Mouse (Mus musculus) limb, embryonic 12.5 days (tissue): ENCODE data around the gene Snrnp40. TPM values are rescaled to one million over a fixed set of nuclear protein-coding genes. Genes with fewer than 3 reads are reported as not detected.

ENCODE experiments used
- ATAC-seq: fragments of 200-750 bp; cut with Nextera tagmentation; 2 replicates; pipeline ENCODE4 v1.8.0; 2017; ENCODE audit warnings: low read depth, moderate TSS enrichment; ENCODE audit not compliant: insufficient number of reproducible peaks, insufficient read depth, low FRiP score, low TSS enrichment
- H3K27ac ChIP-seq: fragments of 300-500 bp; sonication (generic); 2 replicates; pipeline ENCODE4 v1.5.1; 2016; ENCODE audit warnings: mild to moderate bottlenecking, moderate library complexity
- H3K27me3 ChIP-seq: fragments of 300-500 bp; sonication (generic); 2 replicates; pipeline ENCODE4 v1.6.1; 2016; ENCODE audit warnings: mild to moderate bottlenecking, moderate library complexity
- H3K36me3 ChIP-seq: fragments of 300-500 bp; sonication (generic); 2 replicates; pipeline ENCODE4 v1.6.1; 2016; ENCODE audit warnings: mild to moderate bottlenecking, moderate library complexity
- H3K4me1 ChIP-seq: fragments of 300-500 bp; sonication (generic); replicated peaks from 2 replicates; pipeline ENCODE4 v1.6.1; 2016
- H3K4me2 ChIP-seq: fragments of 300-500 bp; sonication (generic); 2 replicates; pipeline ENCODE4 v1.6.1; 2016; ENCODE audit warnings: mild to moderate bottlenecking, moderate library complexity
- H3K4me3 ChIP-seq: fragments of 300-500 bp; sonication (generic); replicated peaks from 2 replicates; pipeline ENCODE4 v1.5.1; 2016; ENCODE audit warnings: mild to moderate bottlenecking
- H3K9ac ChIP-seq: fragments of 300-500 bp; sonication (generic); replicated peaks from 2 replicates; pipeline ENCODE4 v1.6.1; 2016; ENCODE audit warnings: mild to moderate bottlenecking, moderate library complexity
- H3K9me3 ChIP-seq: fragments of 300-500 bp; sonication (generic); 2 replicates; pipeline ENCODE4 v1.6.1; 2016; ENCODE audit warnings: mild to moderate bottlenecking, moderate library complexity
- WGBS: fragments of 180-500 bp; shearing (Covaris S2); methylation state at CpG from one replicate; pipeline ENCODE4 v1.1.7; 2016; 5-methylcytosine and 5-hydroxymethylcytosine counted together
- polyA plus RNA-seq: library from polyadenylated mRNA; unstranded; fragments of >200 nt; fragmentation: Nextera tagmentation; extraction: Ambion mirVana; gene quantifications from 2 replicates; pipeline ENCODE4 v1.2.1, GENCODE M21; 2016

The Snrnp40 gene
- 200 and 212 TPM in 2 replicates for polyA plus RNA-seq

- Histone ChIP-seq H3K27ac (peak within 1 kb of the TSS; percentile 77), H3K9me3 (no peaks in the 10 kb centered on the region), H3K4me2 (peak within 1 kb of the TSS; percentile 87), H3K9ac (peak within 1 kb of the TSS; percentile 89), H3K4me3 (peak within 1 kb of the TSS; percentile 93), H3K36me3 (peaks cover 33% of the 10 kb centered on the region), H3K27me3 (no peaks in the 10 kb centered on the region), H3K4me1 (peaks cover 17% of the 10 kb centered on the region)
- peak; percentile 96 for ATAC-seq
- WGBS = under 1% methylated on average over 49 of the region's 49 CpGs
These were observed at the start of gene Snrnp40, which contains the start of gene Zcchc17 for GRCm38 (mm10) chr4:130359486-130360237. Gene Snrnp40 (plus strand): TSS chr4:130360132. Gene Zcchc17 (minus strand): TSS chr4:130359943.

- H3K4me3 ChIP-seq = no peak overlapping the region
- WGBS = 85% methylated on average over 3 of the region's 3 CpGs
- peaks cover 42% of the 10 kb centered on the region for H3K27me3 ChIP-seq
- H3K4me2 ChIP-seq = no peak overlapping the region
- no peaks in the 10 kb centered on the region for H3K9me3 ChIP-seq
- no peak for ATAC-seq
- no peak overlapping the region for H3K9ac ChIP-seq
- H3K4me1 ChIP-seq = peaks cover 18% of the 10 kb centered on the region
- H3K27ac ChIP-seq = no peak overlapping the region
- H3K36me3 ChIP-seq = peaks cover 40% of the 10 kb centered on the region
These were observed 47.4 kb upstream of the Snrnp40 start for GRCm38 (mm10) chr4:130312526-130312925.

- ATAC-seq = no peak
- peaks cover 8% of the 10 kb centered on the region; the same call in 1 of the 2 replicates for H3K4me1 ChIP-seq
- H3K9me3 ChIP-seq = no peaks in the 10 kb centered on the region
- no peak overlapping the region for H3K4me2 ChIP-seq
- H3K27ac ChIP-seq = no peak overlapping the region
- H3K36me3 ChIP-seq = peaks cover 50% of the 10 kb centered on the region
- no peak overlapping the region for H3K9ac ChIP-seq
- H3K4me3 ChIP-seq = no peak overlapping the region
- H3K27me3 ChIP-seq = peaks cover 32% of the 10 kb centered on the region
- WGBS = 84% methylated on average over 4 of the region's 4 CpGs
These were observed 46.4 kb upstream of the Snrnp40 start for GRCm38 (mm10) chr4:130313552-130313951.

GRCm38 (mm10) chr4:130315771-130316527 lies 44.0 kb upstream of the Snrnp40 start:
- H3K9ac ChIP-seq = no peak overlapping the region
- peaks cover 72% of the 10 kb centered on the region for H3K36me3 ChIP-seq

GRCm38 (mm10) chr4:130316691-130317090 lies 43.2 kb upstream of the Snrnp40 start:
- Histone ChIP-seq H3K9ac (no peak overlapping the region), H3K9me3 (no peaks in the 10 kb centered on the region), H3K4me2 (no peak overlapping the region), H3K27me3 (peaks cover under 1% of the 10 kb centered on the region; the same call in 1 of the 2 replicates), H3K27ac (no peak overlapping the region), H3K4me3 (no peak overlapping the region), H3K4me1 (no peaks in the 10 kb centered on the region), H3K36me3 (peaks cover 77% of the 10 kb centered on the region)
- no peak for ATAC-seq
- WGBS = 87% methylated on average over 10 of the region's 10 CpGs

More at GRCm38 (mm10) chr4:130315771-130316527, 44.0 kb upstream of the Snrnp40 start:
- no peak for ATAC-seq
- no peak overlapping the region for H3K4me3 ChIP-seq
- no peaks in the 10 kb centered on the region for H3K9me3 ChIP-seq
- peaks cover 8% of the 10 kb centered on the region; the same call in 1 of the 2 replicates for H3K27me3 ChIP-seq
- no peak overlapping the region for H3K4me2 ChIP-seq
- H3K4me1 ChIP-seq = no peaks in the 10 kb centered on the region
- H3K27ac ChIP-seq = no peak overlapping the region
- WGBS = 83% methylated on average over 13 of the region's 13 CpGs

GRCm38 (mm10) chr4:130318122-130318521 lies 41.8 kb upstream of the Snrnp40 start:
- Histone ChIP-seq H3K4me2 (no peak overlapping the region), H3K27ac (no peak overlapping the region), H3K9ac (no peak overlapping the region), H3K4me1 (no peaks in the 10 kb centered on the region), H3K36me3 (peaks cover 87% of the 10 kb centered on the region), H3K27me3 (no peaks in the 10 kb centered on the region), H3K9me3 (no peaks in the 10 kb centered on the region), H3K4me3 (no peak overlapping the region)
- no peak for ATAC-seq
- WGBS = 68% methylated on average over 3 of the region's 3 CpGs

GRCm38 (mm10) chr4:130319564-130319963 lies 40.4 kb upstream of the Snrnp40 start:
- ATAC-seq = no peak
- H3K36me3 ChIP-seq = peaks cover 89% of the 10 kb centered on the region
- WGBS = 84% methylated on average over 7 of the region's 7 CpGs

GRCm38 (mm10) chr4:130321640-130322039 lies 38.3 kb upstream of the Snrnp40 start:
- Histone ChIP-seq H3K36me3 (peaks cover 91% of the 10 kb centered on the region), H3K9ac (no peak overlapping the region), H3K27me3 (no peaks in the 10 kb centered on the region), H3K9me3 (no peaks in the 10 kb centered on the region), H3K4me2 (no peak overlapping the region), H3K27ac (no peak overlapping the region), H3K4me1 (no peaks in the 10 kb centered on the region), H3K4me3 (no peak overlapping the region)
- WGBS = 93% methylated on average over 7 of the region's 7 CpGs
- ATAC-seq = no peak

More at GRCm38 (mm10) chr4:130319564-130319963, 40.4 kb upstream of the Snrnp40 start:
- Histone ChIP-seq H3K4me3 (no peak overlapping the region), H3K4me2 (no peak overlapping the region), H3K27me3 (no peaks in the 10 kb centered on the region), H3K4me1 (no peaks in the 10 kb centered on the region), H3K27ac (no peak overlapping the region), H3K9ac (no peak overlapping the region), H3K9me3 (no peaks in the 10 kb centered on the region)

GRCm38 (mm10) chr4:130322567-130322966 lies 37.4 kb upstream of the Snrnp40 start:
- Histone ChIP-seq H3K4me3 (no peak overlapping the region), H3K4me2 (no peak overlapping the region), H3K27ac (no peak overlapping the region), H3K27me3 (no peaks in the 10 kb centered on the region), H3K9ac (no peak overlapping the region), H3K4me1 (no peaks in the 10 kb centered on the region), H3K36me3 (peaks cover 94% of the 10 kb centered on the region), H3K9me3 (no peaks in the 10 kb centered on the region)
- 91% methylated on average over 7 of the region's 7 CpGs for WGBS
- ATAC-seq = no peak

- Histone ChIP-seq H3K27me3 (no peaks in the 10 kb centered on the region), H3K4me1 (no peaks in the 10 kb centered on the region), H3K4me2 (no peak overlapping the region), H3K36me3 (peaks cover 94% of the 10 kb centered on the region), H3K9ac (no peak overlapping the region), H3K27ac (no peak overlapping the region), H3K4me3 (no peak overlapping the region), H3K9me3 (no peaks in the 10 kb centered on the region)
- ATAC-seq = no peak
- WGBS = 83% methylated on average over 1 of the region's 1 CpGs
These were observed 36.8 kb upstream of the Snrnp40 start for GRCm38 (mm10) chr4:130323165-130323564.

GRCm38 (mm10) chr4:130323607-130324006 lies 36.3 kb upstream of the Snrnp40 start:
- WGBS = 81% methylated on average over 5 of the region's 5 CpGs
- H3K4me3 ChIP-seq = no peak overlapping the region
- no peak overlapping the region for H3K4me2 ChIP-seq
- no peak for ATAC-seq
- H3K27me3 ChIP-seq = no peaks in the 10 kb centered on the region
- H3K9me3 ChIP-seq = no peaks in the 10 kb centered on the region
- H3K9ac ChIP-seq = no peak overlapping the region
- H3K36me3 ChIP-seq = peaks cover 94% of the 10 kb centered on the region
- no peak overlapping the region for H3K27ac ChIP-seq
- H3K4me1 ChIP-seq = no peaks in the 10 kb centered on the region
